Mouse (Mus musculus) layer of hippocampus, adult 18-20 months (tissue): ENCODE data around the gene Usf3. TPM values are rescaled to one million over a fixed set of nuclear protein-coding genes. Genes with fewer than 3 reads are reported as not detected.

Experiments
- DNase-seq, 2 experiments: peaks; one replicate each; pipeline ENCODE4 v3.0.0; 2022; ENCODE audit warnings: low spot score in 2 of 2
- total RNA-seq, 2 experiments: library from RNA; stranded (reverse); gene quantifications; 2 replicates each; pipeline ENCODE4 v1.2.3; 2021

The Usf3 gene
- total RNA-seq, 2 experiments from 2014 or later = 39.1 to 41.9 TPM

DNA sequence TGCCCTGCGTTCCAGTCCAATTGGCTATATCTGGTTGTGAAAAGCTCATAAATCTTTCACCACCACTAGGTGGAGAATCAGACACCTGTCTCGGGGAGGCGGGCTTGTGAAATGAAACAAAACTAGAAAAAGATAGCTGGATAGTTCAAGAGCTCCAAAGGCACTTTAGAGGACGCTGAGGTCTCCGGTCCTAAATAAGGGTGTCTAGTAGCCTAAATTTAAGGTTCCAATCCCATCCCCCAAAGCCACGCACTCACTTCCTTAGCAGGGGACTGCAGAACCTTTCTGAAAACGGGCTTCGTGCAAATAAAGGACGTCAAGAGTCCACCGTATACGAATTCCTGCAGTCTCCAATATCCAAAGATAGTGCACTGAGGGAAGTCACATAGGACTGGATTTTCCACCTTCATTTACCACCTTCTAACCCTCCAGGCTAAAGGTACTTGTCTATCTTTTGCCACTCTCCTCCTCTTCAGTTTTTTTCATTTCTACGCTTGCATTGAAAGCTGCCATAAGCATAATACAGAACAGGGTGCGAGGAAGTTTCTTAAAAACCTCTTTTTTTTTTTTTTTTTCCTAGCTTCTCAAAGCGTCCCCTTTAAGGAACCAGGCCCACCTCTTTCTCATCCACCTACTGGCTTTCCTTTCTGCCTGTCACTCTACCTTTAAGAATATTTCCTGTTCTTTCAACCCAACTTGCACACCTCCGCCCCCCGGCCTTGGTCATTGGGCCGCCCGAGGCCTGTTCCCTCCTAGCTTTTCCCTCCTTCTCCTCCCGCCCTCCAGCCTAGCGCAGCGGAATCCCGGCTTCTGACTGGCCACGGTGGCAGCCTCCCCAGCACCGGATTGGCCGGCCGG lies 520 bp upstream of the Usf3 start:
- DNase-seq = peak; percentile 99

DNA sequence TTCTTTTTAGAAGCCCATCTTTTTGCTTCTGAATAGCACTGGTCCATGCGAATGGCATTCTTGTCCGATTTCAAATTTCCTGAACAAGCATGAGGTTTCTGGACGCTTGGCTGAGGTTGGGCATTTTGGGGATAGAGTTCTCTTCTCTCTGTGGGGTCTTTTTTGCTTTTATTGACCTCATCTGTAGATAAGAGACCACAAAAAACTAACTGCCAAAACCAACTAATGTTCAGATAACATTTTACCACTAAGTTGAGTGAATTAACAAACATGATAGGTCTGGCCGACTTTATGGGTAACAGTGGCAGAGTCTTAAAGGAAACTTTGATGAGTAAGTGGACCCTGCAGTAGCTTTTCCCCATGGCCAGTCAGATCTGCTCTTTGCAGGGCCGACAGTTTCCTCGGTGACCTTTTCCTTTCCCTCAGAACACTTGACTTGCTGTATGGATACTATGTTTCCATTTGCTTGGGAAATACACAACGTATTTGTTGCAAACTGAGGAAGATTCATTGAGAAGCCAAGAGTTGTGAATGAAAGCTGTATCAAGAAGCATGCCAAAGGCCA lies 1.0 kb downstream of the Usf3 start:
- DNase-seq = no peak

DNA sequence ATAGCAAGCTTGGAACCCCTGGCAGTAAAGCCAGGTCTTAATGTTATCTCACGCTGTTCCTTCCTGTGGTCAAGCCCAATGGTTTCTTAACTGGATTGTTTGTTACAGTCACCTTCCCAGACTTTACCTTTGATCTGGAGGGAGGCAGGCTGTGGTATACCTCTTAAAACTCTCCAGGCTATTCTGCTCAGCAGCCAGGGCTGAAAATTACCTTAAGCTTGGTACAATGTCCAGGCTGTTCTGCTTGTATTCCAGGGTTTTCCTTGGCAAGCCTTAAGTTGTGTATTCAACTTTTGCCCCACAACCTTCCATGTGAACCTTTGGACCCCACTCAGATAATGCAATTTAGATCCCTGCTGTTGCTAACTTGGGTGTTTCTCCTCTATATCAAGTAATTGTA lies 2.0 kb downstream of the Usf3 start:
- no peak for DNase-seq

DNA sequence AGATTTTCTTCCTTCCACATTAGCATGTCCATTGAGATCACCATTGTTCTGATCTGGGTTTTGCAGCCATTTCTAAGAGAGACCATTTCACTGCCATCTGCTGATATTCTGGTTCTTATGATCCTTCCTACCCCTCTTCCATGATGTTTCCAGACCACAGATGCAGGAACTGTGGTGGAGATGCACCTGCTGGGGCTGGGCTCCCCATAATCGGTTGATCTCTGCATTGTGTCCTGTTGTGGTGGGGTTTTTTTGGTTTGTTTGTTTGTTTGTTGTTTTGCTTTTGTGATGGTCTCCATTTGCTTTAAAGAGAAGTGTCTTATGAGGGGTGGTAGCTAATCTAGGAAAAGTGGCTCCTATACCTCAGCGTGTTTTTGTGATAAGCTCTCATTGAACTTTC lies 3.5 kb downstream of the Usf3 start:
- DNase-seq = no peak

DNA sequence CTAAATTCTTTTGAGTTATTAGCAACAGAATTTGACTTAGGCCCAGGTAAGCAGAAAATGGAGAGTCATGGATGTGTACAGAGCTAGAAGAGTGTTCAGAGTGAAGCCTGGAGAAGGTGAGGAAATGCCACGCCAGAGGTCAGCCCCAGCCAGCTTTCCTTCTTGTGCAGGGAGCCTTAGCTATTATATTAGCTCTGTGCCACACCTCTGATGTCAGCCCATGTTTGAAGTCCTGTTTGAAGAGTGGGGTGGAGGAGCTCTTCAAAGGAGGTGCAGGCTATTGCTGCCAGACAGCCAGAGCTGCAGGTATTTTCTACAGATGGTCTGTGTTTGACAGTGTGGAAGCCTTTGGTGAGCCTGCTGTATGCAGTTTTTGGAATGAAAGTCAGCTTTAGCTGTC lies 5.5 kb downstream of the Usf3 start:
- no peak for DNase-seq

DNA sequence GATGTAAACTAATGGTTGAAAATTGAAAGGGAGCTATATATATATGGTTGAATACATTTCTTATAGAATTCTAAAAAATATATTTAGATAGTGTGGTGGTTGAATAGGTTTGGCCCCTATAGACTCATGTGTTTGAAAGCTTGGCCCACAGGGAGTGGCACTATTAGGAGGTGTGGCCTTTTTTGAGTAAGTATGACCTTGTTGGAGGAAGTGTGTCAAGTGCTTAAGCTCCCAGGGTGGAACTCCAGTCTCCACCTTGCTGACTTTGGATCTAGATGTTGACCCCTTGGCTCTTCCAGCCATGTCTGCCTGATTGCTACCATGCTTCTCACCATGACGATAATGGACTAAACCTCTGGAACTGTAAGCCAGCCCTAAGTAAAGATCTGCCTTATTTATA lies 9.6 kb downstream of the Usf3 start:
- DNase-seq = no peak

DNA sequence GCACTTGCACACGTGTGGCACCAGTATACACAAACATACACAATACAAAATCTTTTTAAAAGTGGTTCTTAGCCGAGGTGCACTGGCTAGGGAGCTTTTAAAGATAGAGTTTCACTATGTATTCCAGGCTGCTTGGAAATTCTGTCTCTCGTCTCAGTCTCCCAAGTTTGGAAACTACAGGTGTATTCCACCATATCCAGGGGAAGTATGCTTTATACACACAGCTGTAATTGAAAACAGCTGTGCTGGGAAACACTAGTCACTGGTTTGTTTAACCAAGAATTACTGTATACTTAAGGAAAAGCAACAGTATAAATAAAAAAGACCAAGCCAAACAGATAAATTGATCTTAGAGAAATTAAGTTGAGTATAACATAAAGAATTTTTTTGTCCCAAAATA lies 11.7 kb downstream of the Usf3 start:
- DNase-seq = no peak

DNA sequence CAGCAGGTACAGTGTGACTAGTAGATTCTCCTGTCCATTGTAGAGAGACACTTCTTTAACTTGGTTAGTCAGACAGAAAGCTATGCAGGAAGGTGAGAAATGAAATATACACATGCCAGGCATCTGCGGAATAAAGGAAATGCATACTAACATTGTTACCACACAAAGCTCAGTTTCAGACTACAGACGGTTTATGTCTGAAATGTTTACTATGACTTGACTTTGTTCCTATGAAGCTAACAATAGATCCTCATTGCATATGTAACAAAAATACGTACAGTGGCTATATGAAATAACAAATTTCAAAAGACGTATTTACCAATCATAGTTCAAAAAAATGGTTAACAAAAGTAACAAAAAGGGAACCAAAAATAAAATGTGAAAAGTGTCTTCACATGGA lies 14.1 kb downstream of the Usf3 start:
- no peak for DNase-seq

DNA sequence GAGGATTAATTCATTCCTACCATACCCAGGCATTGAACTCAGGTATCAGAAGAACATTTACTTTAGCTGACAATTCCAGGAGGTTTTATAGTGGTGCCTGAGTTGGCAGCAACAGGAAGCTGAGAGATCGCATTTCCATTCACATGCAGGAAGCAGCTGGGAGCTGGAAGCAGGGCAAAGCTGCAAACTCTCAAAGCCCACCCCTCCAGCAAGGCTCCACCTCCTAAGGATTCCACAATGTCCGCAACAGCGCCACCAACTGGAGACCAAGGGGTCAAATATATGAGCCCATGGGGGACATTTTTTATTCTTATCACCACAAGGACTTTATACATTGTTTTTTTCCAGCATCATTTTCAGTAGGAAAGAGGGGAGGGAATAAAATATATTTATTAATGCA lies 15.7 kb downstream of the Usf3 start:
- no peak for DNase-seq

DNA sequence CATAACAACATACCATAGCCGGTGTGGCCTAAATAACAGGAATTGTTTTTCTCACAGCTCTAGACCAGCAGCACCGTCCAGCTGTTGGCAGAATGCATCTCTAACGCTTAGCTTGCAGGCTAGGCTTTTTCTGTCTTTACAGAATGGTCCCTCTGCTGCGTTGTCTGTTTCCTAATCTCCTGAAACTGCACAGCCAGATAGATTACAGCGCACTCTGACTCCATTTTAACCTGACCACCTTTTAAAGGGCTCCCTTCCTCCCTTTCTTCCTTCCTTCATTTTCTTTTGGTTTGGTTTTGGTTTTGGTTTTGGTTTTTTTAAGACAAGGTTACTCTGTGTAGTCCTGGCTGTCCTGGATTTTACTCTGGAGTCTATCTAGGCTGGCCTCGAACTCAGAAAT lies 17.0 kb downstream of the Usf3 start:
- DNase-seq = no peak

DNA sequence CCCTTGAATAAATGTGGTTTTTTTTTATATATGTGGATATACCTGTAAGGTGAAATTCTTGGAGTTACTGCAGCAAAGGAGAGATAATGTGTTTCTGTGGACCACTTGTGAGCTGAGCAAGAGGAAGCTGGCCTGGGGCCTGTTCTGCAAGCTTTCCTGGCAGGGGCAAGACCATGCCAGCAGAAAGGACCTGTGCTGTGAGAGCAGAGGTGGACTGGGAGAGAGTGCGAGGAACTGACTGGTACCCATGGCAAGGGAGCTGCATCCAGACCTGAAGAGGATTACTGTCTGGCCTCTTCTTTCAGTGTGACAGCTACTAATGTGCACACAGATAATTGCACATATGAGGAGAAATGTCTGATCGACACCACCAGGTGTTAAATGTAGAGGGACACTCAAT lies 17.9 kb downstream of the Usf3 start:
- no peak for DNase-seq

DNA sequence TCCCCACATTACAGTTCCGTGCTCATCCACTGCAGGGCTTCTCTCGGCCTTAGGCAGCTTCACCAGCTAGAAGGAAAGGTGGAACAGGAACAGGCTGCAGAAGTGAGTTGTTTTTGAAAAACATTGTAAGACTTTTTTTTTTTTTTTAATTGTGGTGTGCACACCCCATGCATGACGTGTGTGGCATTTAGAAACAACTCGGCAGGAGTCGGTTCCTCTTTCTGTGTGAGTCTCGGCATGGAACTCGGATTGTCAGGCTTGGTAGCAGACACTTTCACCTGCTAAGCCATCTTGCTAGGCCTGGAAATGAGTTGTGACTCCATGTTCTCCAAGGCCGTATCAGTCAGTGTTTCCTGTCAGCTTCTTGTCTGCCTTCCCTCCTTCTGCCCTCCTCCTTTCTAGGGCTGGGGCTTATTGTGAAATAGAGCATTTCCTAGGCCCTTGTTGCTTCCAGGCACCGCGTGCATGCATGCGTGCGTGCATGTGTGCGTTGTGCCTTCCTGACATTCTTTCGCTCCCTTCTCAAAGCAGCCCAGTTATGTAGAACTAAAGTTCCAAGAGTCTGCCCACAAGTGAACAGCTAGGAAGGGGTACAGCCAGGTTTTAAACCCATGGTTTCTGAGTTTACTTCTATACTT lies 26.1 kb downstream of the Usf3 start:
- DNase-seq = no peak

DNA sequence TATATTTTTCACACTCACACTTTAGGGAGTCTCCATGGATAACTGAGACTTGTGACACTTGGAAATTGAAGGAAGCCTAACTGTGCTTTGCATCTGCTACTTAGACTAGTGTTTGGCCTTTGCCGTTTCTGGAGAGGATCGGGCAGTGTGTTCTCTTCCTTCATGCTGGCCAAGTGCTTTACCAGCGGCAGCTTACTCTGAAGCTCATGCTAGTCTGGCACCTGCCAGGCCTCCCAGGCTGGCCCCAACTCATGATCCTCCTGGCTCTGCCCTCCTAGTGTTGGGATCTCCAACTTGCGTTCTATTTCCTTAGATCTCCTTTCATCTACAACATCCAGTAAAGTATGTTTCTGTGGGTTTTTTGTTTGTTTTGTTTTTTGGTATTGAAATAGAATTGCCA lies 27.1 kb downstream of the Usf3 start:
- DNase-seq = no peak

DNA sequence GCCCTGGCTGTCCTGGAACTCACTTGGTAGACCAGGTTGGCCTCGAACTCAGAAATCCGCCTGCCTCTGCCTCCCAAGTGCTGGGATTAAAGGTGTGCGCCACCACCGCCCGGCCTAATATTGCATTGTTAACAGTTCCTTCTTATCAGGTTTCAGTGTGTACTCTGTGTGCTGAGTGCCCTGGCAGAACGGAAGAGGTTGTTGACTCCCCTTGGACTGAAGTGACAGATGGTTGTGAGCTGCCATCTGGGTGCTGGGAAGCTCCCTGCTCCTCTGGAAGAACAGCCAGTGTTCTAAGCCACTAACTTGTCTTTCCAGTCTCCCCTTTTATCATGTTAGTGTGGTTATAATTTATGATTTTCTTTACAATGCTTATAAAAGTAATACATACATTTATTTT lies 31.3 kb downstream of the Usf3 start:
- peak; percentile 56 to 87 for DNase-seq

DNA sequence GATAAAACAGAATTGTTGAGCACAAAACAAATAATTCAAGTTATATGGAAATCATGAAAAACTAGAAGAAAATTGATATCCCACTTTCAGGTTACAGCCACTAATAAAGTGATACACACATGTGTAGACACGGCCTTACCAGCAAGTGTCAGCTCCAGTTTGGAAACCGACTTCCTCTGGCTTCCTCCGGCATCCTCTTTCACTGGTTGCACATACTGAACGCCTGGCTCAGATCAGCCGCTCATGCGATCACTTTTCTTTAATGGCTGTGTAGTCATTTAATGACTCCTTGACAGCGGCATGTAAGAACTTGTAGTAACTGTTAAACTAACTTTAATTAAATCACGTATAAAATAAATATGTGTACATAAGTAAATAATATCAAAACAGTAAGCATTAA lies 32.9 kb downstream of the Usf3 start:
- DNase-seq = no peak

DNA sequence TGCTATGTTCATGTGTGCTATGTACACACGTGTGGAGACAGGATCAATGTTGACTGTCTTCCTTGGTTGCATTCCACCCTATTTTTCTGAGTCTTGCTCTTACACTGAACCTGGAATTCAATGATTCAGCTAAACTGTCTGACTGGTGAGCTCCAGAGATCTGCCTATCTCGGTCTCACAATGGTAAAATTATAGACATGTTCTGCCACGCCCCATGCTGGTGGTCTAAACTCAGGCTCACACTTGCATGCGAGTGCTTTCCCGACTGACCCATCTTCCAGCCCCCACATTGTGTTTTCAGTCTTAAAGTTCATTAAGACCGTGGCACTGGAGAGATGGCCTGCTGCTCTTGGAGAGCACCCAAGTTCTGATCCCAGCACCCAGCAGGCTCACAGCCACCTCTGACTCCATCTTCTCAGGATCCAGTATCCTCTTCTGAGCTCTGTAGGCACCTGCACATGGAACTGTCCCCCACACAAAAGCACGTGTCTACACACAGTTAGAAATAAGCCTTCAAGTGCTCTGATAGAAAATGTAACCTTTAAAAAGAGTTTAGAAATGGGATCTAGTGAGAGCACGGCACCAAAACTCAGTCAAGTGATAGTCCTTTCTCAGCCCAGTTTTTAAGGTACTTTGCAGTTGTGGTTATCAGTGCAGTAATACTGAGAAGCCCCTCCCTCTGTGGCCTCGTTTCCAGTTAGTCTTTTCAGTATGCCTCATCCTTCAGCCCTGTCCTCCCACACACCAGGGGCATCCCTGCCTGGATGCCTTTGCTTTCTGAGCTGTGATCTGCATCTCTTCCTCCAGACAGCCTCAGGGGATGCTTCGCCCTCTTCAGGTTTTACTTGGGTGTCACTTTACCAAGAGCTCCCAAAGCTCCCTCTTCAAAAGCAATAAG lies 37.4 kb downstream of the Usf3 start:
- DNase-seq = no peak

DNA sequence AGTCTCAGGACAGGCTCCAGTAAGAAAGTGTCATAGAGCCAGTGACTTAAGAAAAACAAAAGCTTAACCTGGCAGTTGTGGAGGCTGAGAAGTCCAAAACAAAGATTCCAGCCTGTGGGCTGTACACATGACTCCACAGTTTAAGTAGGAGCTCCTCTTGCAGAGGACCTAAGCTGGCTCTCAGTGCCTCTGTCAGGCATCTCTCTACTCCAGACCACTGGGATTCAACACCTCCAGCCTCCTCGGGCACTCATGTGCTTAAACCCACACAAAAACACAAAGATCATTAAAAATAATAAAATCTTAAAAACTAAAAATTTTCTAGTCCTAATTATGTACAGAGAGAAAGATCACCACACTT lies 38.0 kb downstream of the Usf3 start:
- DNase-seq = no peak

DNA sequence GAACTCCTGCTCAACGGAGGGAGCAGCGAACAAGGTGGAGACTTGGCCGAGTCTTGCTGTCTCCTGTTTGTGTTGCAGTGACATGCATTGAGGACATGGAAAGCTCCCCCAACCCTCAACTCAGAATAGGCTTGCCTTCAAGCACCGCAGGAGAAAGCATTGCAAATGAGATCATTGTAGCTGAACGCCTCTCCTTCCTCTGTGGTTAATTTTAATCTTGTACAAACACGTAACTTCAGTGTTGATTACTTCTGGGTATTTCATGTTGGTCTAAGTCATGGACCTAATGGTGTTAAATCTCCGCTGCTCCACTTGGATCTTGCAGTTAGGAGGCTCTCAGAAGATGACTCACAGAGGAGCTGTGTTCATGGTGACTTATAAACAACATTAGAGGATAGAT lies 39.7 kb downstream of the Usf3 start:
- DNase-seq = no peak

DNA sequence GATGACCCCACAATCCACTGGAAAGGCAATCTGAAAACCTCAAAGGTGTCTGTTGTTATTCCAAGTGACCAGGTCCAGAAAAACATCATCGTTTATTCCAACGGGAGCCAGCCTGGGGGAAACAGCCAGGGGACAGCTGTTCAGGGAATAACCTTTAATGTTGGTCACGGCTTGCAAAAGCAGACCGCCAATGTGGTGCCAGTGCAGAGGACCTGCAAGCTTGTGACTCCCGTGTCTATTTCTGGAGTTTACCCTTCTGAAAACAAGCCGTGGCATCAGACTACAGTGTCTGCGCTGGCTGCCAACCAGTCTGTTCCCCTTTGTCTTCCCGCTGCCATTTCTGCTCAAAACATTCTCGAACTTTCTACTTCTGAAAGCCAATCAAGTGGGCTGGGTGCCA lies 42.5 kb downstream of the Usf3 start:
- DNase-seq = no peak

DNA sequence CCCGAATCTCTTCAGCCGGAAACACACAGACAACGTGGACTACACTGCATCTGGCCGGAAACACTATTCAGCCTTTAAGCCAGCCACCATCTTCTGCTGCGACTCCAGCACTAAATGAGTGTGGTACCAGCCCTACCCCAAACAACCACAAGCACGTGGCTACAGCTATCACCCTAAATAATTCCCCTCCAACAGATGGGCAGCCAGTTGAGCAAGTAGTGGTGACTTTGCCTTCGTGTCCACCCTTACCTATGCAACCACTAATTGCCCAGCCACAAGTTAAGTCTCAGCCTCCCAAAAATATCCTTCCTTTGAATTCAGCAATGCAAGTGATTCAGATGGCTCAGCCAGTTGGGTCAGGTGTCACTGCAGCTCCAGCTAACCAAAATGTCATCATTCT lies 43.4 kb downstream of the Usf3 start:
- no peak for DNase-seq

DNA sequence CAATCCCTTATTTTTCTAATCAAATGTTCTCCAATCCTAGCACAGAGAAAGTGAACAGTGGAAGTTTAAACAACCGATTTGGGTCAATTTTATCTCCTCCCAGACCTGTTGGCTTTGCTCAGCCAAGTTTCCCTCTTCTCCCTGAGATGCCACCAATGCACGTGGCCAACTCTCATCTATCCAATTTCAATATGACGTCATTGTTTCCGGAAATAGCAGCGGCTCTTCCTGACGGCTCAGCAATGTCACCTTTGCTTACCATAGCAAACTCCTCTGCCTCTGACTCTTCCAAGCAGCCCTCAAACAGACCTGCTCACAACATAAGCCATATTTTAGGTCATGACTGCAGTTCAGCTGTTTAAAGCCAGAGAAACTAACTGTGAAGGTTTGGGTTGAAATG lies 48.4 kb downstream of the Usf3 start:
- DNase-seq = no peak
